Mouse (Mus musculus): ENCODE measurements at regions not wholly inside any gene's neighbourhood (a gene's known extent, or its start where the extent isn't known, plus 50 kb on each side); places are given as distances from the start of the nearest gene placed in this dataset.

GRCm38 (mm10) chr13:30085446-30085845 lies 50.8 kb upstream of the Mboat1 start:
- no peak for DNase-seq (ENCODE audit: low spot score)

DNA sequence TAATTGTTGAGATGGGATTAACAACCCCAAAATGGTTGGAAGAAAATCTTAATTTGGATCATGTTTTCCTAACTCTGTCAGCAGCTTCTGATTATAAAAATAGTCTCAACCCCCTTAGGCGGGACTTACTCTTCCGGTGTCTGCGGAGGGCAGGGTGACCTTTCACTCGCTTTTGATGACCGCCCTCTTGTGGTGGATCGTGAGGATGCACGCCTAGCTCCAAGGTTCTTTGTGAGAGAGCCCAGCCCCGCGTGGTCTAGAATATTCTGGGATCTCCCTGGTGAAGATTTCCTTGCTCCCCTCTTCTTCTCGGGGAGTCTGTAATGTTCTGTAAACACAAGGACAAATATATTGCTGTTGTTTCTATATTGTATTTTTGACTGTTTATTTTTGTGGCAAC lies 51.3 kb upstream of the Mboat1 start:
- peak; percentile 86 for DNase-seq (ENCODE audit: low spot score)

DNA sequence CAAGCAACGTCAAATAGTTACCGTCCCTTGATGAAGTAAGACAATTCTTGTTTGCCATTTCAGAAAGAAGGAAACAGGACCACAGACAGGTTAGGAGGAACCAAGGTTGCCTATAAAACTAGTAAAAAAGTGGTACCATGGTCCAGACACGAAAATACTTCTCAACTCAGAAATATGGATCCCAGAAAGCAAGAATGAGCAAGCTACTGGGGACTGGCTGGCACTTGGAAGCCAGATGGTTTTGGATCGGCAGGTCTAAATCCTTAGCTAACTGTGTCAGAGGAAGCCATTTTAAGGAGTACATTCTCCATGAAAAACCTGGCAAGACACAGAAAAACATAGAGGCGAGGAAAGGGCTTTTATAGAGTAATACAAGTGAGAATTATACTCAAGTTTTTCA lies 51.9 kb upstream of the Mboat1 start:
- no peak for DNase-seq (ENCODE audit: low spot score)

- no peak for DNase-seq (ENCODE audit: low spot score)
These were observed 52.3 kb upstream of the Mboat1 start for GRCm38 (mm10) chr13:30083949-30084348.

DNA sequence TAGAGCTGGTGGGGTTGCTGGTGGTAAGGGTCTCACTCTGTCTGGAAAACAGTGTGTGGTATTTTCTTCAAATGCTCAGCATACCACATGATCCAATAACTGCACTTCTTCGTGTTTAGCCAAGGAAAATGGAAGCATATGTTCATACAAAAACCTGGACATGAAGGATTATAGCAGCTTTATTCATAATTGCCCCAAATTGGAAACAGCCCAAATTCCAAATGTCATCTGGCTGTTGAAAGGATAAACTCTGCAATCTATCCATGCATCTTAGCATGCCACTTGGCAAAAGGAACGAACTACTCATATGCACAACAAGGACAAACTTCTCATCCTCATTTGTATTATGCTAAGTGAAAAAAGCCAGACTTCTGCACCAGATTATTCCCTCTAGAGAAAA lies 53.5 kb upstream of the Mboat1 start:
- DNase-seq (ENCODE audit: low spot score) = no peak

DNA sequence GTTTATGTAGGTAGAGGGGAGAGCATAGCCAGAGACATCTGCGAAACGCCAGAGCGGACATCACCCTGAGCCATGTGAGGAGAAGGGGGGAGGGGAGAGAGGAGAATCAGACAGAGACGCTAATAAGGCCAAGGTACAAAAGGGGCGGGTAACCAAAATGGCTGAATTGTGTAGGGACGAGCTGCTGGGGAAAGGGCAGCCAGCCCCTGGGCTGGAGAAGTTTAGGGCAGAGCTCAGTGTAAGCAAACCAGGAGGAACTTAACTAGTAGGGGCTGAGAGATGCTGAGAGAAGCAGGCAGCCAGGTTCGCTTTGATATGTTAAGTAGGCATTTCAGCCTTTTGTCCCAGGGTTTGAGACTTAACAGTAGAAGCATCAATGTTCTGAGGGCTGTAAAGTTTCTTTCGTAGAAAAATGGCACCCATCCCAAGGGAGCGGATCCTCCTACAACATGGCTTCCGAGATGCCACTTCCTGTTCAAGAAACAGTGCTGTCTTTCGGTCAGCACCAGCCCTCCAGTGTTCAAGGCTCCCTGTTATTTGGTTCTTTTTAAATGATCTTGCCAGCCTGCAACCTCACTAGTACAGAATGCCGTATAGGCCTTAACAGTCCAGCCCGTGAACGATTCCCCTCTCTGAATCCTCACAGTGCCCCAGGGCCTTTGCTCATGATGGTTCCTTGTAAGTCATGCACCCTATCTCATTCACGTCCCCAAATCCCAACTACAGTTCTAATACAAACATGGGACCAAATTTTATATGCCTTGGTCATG lies 55.4 kb upstream of the Mboat1 start:
- DNase-seq (ENCODE audit: low spot score) = no peak

DNA sequence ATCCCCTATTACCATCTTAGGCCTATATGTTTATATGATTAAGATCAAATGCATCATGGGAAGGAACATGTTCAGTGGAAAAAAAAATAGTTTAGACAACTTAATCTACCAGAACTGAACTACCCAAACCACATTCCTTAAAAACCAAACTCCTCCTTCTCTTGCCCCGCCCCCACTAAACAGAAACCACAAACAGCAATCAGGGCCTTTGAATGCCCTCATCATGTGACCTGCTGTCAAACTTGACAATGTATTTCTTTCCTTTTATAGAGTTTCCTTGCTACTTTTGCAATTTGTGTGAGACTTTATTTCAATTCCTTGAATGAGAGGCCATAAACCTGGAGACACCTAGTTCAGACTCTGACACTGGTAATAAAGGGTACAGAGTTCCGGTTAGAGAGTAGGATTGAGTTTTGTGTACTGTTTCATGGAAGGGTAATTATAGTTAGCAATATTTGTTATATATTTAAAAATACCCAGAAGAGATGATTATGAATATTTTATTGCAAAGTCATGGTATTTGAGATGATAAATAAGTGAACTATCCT lies 61.7 kb upstream of the Mboat1 start:
- DNase-seq (ENCODE audit: low spot score) = no peak

GRCm38 (mm10) chr13:30074069-30074468 lies 62.2 kb upstream of the Mboat1 start:
- no peak for DNase-seq (ENCODE audit: low spot score)

DNA sequence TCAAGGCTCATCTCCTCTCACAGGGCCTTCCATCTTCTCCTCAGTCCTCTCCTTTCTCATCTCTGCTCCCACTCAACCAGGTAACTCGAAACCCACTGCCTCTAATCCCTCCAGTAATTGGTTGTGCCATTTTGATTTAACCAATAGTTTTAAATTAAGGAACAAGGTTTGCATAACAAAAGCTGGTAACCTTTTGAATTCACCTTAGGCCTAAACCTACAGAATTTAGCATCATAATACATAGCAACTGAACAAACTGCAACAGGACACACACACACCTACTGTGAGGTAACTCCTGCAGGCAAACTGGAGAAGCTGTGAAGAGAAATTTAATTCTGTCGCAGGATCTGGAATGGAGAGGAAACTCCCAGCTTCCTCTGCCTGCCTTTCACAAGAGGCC lies 66.9 kb upstream of the Mboat1 start:
- no peak for DNase-seq (ENCODE audit: low spot score)

- no peak for DNase-seq (ENCODE audit: low spot score)
These were observed 68.5 kb upstream of the Mboat1 start for GRCm38 (mm10) chr13:30067581-30068375.

DNA sequence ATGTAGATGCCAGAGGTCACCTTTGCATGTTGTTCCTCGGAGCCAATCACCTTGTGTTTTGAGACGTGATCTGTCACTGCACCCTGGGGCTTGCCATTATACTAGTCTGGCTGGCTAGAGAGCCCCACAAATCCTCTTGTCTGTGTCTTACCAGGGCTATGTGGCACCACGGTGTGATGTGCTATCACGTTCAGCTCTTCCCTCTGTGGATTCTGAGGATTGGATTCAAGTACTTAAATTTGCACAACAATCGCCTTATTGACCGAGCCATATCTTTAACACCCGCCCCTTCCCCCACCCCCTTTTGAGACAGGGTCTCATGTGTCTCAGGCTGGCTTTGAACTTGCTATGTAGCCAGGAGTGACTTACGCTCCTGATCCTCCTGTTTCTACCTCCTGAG lies 70.8 kb upstream of the Mboat1 start:
- DNase-seq (ENCODE audit: low spot score) = no peak

DNA sequence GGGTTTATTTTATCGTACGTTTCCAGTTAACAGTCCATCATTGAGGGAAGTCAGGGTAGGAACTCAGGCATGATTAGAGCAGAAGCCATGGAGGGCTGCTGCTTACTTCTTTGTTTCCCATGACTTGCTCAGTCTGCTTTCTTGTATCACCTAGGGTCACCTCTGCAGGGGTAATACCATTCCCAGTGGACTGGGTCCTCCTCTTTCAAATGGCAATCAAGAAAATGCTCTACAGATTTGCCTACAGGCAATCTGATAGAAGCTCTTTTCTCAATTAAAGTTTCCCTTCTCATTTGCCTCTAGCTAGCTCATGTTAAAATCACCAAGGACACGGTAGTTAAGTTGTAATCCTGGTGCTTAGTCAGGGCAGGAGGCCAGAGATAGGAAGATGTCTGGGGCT lies 72.5 kb upstream of the Mboat1 start:
- DNase-seq (ENCODE audit: low spot score) = no peak

DNA sequence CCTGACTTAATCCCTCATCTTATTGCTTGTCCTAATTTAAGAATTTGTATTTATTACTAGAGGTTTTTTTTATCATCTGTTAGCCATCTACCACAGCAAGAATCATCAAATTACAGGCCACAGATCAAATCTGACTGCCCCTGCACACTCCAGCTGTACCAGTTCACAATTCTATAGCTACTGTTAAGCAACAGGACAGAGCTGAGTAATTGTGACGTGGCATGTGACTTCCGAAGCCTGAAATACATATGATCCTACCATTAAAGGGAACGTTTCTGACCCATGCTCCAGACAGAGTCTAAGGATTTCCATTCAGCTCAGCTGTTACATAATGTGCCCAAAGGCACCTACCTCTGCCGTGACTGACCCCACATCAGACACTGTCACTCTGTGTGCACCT lies 74.0 kb upstream of the Mboat1 start:
- DNase-seq (ENCODE audit: low spot score) = no peak

- no peak for DNase-seq (ENCODE audit: low spot score)
These were observed 69.3 kb upstream of the E2f3 start for GRCm38 (mm10) chr13:30055141-30055645.

DNA sequence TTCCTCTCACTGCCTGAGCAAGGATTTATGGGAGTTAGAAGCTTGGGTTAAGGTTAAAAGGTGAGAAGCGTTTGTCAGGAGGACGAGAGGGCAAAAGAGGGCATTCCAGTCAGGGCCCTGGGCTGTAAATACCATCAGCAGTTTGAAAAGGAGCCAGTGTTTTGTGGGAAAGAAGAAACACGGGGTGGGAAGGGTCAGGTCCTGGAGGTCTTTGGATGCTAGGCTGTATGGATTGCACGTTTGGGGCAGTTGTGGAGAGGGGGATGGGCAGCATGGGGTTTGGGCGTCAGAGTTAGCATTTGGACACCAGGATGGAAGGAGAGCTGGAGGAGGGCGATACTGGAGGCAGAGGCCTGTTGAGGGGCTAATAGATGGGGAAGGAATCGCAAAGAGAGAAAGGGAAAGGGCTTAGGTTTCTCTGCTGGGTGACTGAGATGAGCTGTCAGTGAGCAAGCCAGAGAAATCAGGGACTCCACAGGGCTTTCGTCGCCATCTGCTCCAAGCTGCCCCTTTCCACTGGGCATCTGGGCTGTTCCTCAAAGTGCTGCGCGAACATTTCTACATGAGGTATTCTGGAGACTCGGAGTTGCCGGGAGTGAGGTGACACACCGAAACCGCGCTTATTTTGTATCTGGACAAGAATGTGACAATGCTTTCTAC lies 66.2 kb upstream of the E2f3 start:
- DNase-seq (ENCODE audit: low spot score) = no peak

- DNase-seq (ENCODE audit: low spot score) = peak; percentile 8
These were observed 65.1 kb upstream of the E2f3 start for GRCm38 (mm10) chr13:30050745-30051508.

- no peak for DNase-seq (ENCODE audit: low spot score)
These were observed 62.5 kb upstream of the E2f3 start for GRCm38 (mm10) chr13:30048260-30048859.

DNA sequence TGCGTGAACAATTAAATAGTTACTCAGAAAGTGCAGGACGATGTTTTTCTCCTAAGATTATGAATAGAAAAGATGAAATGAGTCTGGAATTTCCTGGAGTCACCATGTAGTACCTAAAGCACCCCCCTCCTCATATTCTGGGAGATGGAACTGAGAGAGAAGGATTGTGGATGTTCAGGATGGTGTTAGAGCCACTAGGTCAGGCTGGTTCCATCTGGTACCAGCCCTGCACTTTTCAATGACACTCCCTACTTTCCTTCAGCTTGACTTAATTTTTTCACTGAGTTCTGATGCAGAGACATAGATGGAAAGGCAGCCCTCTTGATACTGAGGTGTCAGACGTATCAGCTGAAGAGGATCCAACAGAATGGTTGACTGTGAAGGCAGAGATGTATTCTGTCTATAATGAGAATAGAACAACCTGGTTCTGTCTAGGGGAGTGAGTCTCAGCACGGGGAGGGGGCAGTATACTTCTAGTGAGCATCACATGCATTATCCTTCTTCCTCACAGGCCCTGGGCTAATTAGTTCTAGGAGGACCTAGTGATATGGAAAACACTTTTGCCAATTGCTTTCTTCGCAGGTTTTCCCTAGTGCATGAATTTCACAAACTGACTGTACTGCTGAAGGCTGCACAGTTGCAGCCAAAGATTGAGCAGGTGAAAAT lies 60.8 kb upstream of the E2f3 start:
- no peak for DNase-seq (ENCODE audit: low spot score)

DNA sequence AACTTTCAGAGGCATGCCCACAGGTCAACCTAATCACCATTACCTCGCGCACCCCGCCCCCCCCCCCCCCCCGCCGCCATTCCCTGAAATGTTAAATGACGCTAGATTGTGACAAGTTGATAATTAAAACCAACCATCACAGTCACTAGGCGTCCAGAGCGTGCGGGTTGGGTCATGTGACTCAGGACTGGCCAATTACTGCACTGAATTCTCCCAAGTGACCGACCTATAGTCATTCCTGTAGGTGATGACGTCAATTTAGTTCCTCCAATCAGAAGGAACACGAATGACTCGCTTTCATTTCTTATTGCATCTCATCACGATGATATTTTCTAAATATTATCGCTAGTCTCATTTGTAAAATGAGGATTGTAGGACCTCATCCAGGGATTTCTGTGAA lies 60.2 kb upstream of the E2f3 start:
- no peak for DNase-seq (ENCODE audit: low spot score)

GRCm38 (mm10) chr13:30045225-30045624 lies 59.4 kb upstream of the E2f3 start:
- no peak for DNase-seq (ENCODE audit: low spot score)

DNA sequence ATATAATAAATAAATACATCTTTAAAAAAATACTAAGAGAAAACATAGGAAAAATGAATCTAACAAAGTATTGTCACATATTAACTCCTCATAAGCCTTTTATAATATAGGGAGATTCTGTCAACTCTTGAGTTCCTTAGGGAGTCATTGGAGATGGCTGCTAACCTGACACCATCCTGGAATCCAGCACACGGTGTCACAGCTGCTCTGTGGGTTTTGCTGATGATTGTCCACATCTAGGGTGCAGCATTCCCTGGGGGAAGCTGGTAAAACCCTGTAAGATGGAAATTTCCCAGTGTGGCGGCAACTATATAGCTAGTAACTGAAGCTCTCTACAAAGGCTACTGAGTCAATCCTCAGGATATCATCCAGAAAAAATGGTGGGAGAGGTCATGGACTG lies 58.9 kb upstream of the E2f3 start:
- DNase-seq (ENCODE audit: low spot score) = no peak
